Mouse (Mus musculus) G1E (cell line): ENCODE data around the gene Kctd6. TPM values are rescaled to one million over a fixed set of nuclear protein-coding genes. Genes with fewer than 3 reads are reported as not detected.
"Not testable (repeated sequence)": the region's sequence is repeated elsewhere in the genome, so short reads cannot be mapped to it uniquely, and the experiment has no call there.

ENCODE experiments used
- ATAC-seq: 2 replicates; pipeline ENCODE4 v1.8.0; 2016; ENCODE audit warnings: mild to moderate bottlenecking; ENCODE audit not compliant: insufficient number of reproducible peaks, poor library complexity, low FRiP score, severe bottlenecking; ENCODE audit errors: extremely low read depth
- DNase-seq: peaks from one replicate; pipeline ENCODE4 v3.0.0; 2012; ENCODE audit warnings: low spot score
- H3K27me3 ChIP-seq: 2 replicates; pipeline ENCODE4 v1.6.1; 2012; ENCODE audit warnings: mild to moderate bottlenecking, low read length, inconsistent platforms; ENCODE audit not compliant: insufficient read depth
- H3K36me3 ChIP-seq: replicated peaks from 2 replicates; pipeline ENCODE3; 2012; ENCODE audit warnings: mild to moderate bottlenecking, inconsistent platforms
- H3K4me1 ChIP-seq: 2 replicates; pipeline ENCODE4 v1.6.1; 2012; ENCODE audit warnings: low read depth, low read length, inconsistent platforms, mixed read lengths; ENCODE audit not compliant: insufficient read depth
- H3K4me3 ChIP-seq: 2 replicates; pipeline ENCODE4 v1.5.1; 2012; ENCODE audit warnings: low read depth, mild to moderate bottlenecking, inconsistent platforms, low read length, moderate library complexity, mixed read lengths
- H3K9me3 ChIP-seq: replicated peaks from 2 replicates; pipeline ENCODE4 v1.6.1; 2012; ENCODE audit warnings: inconsistent platforms
- CTCF ChIP-seq: IDR thresholded peaks from 2 replicates; pipeline ENCODE4 v1.5.1; 2012; ENCODE audit warnings: low read depth, low read length, inconsistent platforms, mixed read lengths
- GATA1 ChIP-seq: IDR thresholded peaks from 2 replicates; pipeline ENCODE4 v1.6.1; 2012; ENCODE audit warnings: borderline replicate concordance, low read length, inconsistent platforms, mixed read lengths
- GATA2 ChIP-seq: IDR thresholded peaks from 2 replicates; pipeline ENCODE4 v1.6.1; 2012; ENCODE audit warnings: low read depth, low read length, inconsistent platforms, borderline replicate concordance
- POLR2AphosphoS5 ChIP-seq: IDR thresholded peaks from 2 replicates; pipeline ENCODE4 v1.6.1; 2012; ENCODE audit warnings: low read depth, low read length, inconsistent platforms; ENCODE audit not compliant: insufficient replicate concordance
- TAL1 ChIP-seq: conservative IDR thresholded peaks from 2 replicates; pipeline ENCODE4 v1.6.1; 2012; ENCODE audit warnings: low read depth, low read length, inconsistent platforms, mixed read lengths
- polyA plus RNA-seq: library from polyadenylated mRNA; stranded (reverse); fragments of >175 nt; gene quantifications from 2 replicates; pipeline ENCODE4 v1.2.3, GENCODE M21; 2012
- total RNA-seq, 2 experiments: library from RNA; stranded (forward) in 1 of 2; stranded (reverse) in 1 of 2; fragments of 200-1000 nt in 1 of 2; fragments of >200 nt in 1 of 2; fragmentation: Nextera tagmentation in 1 of 2; gene quantifications; 2 replicates each; pipeline ENCODE4 v1.2.3; 2014 to 2017

Kctd6 gene
- total RNA-seq (2014; fragmentation: Nextera tagmentation) = 3.1 and 4.6 TPM in 2 replicates
- 9.3 and 9.9 TPM in 2 replicates for total RNA-seq (2017)
- polyA plus RNA-seq = 0.64 and 0.70 TPM in 2 replicates

GRCm38 (mm10) chr14:8213803-8214224 is at the start of gene Kctd6:
Gene Kctd6 (plus strand): TSS chr14:8214140.
- H3K27me3 ChIP-seq = 0 out of 2 replicates have a peak, but pooled peaks cover 1% of the 10 kb centered on the region
- no peaks in the 10 kb centered on the region for H3K9me3 ChIP-seq
- TF ChIP-seq POLR2AphosphoS5 (no peak), TAL1 (no peak), GATA1 (no peak), GATA2 (no peak), CTCF (peak; percentile 42; the same call in 1 of the 2 replicates)
- peaks cover 14% of the 10 kb centered on the region for H3K4me1 ChIP-seq
- DNase-seq (peak; percentile 92), ATAC-seq (peak; percentile 98)
- H3K36me3 ChIP-seq = no peaks in the 10 kb centered on the region
- H3K4me3 ChIP-seq = peak within 1 kb of the TSS; percentile 77

- TF ChIP-seq TAL1 = no peak
- no peak for TF ChIP-seq GATA1
- TF ChIP-seq GATA2 = no peak
- no peak for TF ChIP-seq CTCF
- DNase-seq (no peak), ATAC-seq (no peak)
- Histone ChIP-seq H3K4me3 (no peak overlapping the region), H3K36me3 (peaks cover 78% of the 10 kb centered on the region), H3K4me1 (no peaks in the 10 kb centered on the region), H3K27me3 (no peaks in the 10 kb centered on the region), H3K9me3 (no peaks in the 10 kb centered on the region)
Observed at GRCm38 (mm10) chr14:8164463-8164862, 49.5 kb upstream of the Kctd6 start.

- H3K9me3 ChIP-seq = no peaks in the 10 kb centered on the region
- H3K4me1 ChIP-seq = peaks cover 15% of the 10 kb centered on the region
- peaks cover 36% of the 10 kb centered on the region for H3K36me3 ChIP-seq
- H3K27me3 ChIP-seq = no peaks in the 10 kb centered on the region
- ATAC-seq (peak; percentile 95), DNase-seq (peak; percentile 96)
- TF ChIP-seq POLR2AphosphoS5 (no peak), TAL1 (no peak), GATA2 (no peak), GATA1 (no peak), CTCF (no peak)
- H3K4me3 ChIP-seq = peak within 1 kb of the TSS; percentile 97
Observed at GRCm38 (mm10) chr14:8172507-8173410, 41.2 kb upstream of the Kctd6 start, which contains the start of gene Pdhb. Gene Pdhb (minus strand): TSS chr14:8173025.

- not testable (repeated sequence) for H3K27me3 ChIP-seq, H3K9me3 ChIP-seq, ATAC-seq
- peak; percentile 26 for DNase-seq
- H3K4me1 ChIP-seq = peaks cover 15% of the 10 kb centered on the region
- peaks cover 27% of the 10 kb centered on the region for H3K36me3 ChIP-seq
- peak overlapping the region; percentile 97 for H3K4me3 ChIP-seq
Observed at GRCm38 (mm10) chr14:8173542-8174250, 40.2 kb upstream of the Kctd6 start.

GRCm38 (mm10) chr14:8174634-8175033 is 39.3 kb upstream of the Kctd6 start:
- Histone ChIP-seq H3K4me1 (peaks cover 15% of the 10 kb centered on the region), H3K9me3 (no peaks in the 10 kb centered on the region), H3K4me3 (no peak overlapping the region), H3K27me3 (no peaks in the 10 kb centered on the region), H3K36me3 (peaks cover 18% of the 10 kb centered on the region)
- ATAC-seq = no peak
- TF ChIP-seq GATA1 = no peak
- TF ChIP-seq GATA2 = no peak
- TF ChIP-seq POLR2AphosphoS5 = no peak
- TF ChIP-seq CTCF = no peak
- no peak for TF ChIP-seq TAL1
- no peak for DNase-seq

- Histone ChIP-seq H3K27me3 (peaks cover 8% of the 10 kb centered on the region), H3K36me3 (peaks cover 4% of the 10 kb centered on the region), H3K4me1 (peaks cover 15% of the 10 kb centered on the region), H3K9me3 (no peaks in the 10 kb centered on the region), H3K4me3 (no peak overlapping the region)
- TF ChIP-seq GATA2 = no peak
- no peak for TF ChIP-seq TAL1
- no peak for TF ChIP-seq CTCF
- TF ChIP-seq POLR2AphosphoS5 = no peak
- no peak for TF ChIP-seq GATA1
- DNase-seq (no peak), ATAC-seq (no peak)
Observed at GRCm38 (mm10) chr14:8176251-8176650, 37.7 kb upstream of the Kctd6 start.
